Mouse (Mus musculus) lung, embryonic 16.5 days (tissue): ENCODE measurements around the gene Gprin3. TPM values are rescaled to one million over a fixed set of nuclear protein-coding genes. Genes with fewer than 3 reads are reported as not detected.
"Not testable (repeated sequence)": the region's sequence is repeated elsewhere in the genome, so short reads cannot be mapped to it uniquely, and the experiment has no call there.

Source experiments
- ATAC-seq: fragments of 200-750 bp; cut with Nextera tagmentation; 2 replicates; pipeline ENCODE4 v1.8.0; 2017; ENCODE audit warnings: low read depth, mild to moderate bottlenecking, moderate library complexity
- H3K27ac ChIP-seq: fragments of 300-500 bp; sonication (generic); 2 replicates; pipeline ENCODE4 v1.5.1; 2014; ENCODE audit warnings: mild to moderate bottlenecking, control low read depth, low read length
- H3K27me3 ChIP-seq: fragments of 300-500 bp; sonication (generic); 2 replicates; pipeline ENCODE4 v1.6.1; 2014; ENCODE audit warnings: low read depth, low read length, mixed read lengths; ENCODE audit not compliant: control insufficient read depth, insufficient read depth
- H3K36me3 ChIP-seq: fragments of 300-500 bp; sonication (generic); 2 replicates; pipeline ENCODE4 v1.6.1; 2014; ENCODE audit warnings: low read length; ENCODE audit not compliant: control insufficient read depth, insufficient read depth
- H3K4me1 ChIP-seq: fragments of 300-500 bp; sonication (generic); replicated peaks from 2 replicates; pipeline ENCODE4 v1.6.1; 2014; ENCODE audit warnings: low read length, mixed read lengths; ENCODE audit not compliant: control insufficient read depth, insufficient read depth
- H3K4me2 ChIP-seq: fragments of 300-500 bp; sonication (generic); 2 replicates; pipeline ENCODE4 v1.6.1; 2014; ENCODE audit warnings: low read depth, low read length, control low read depth
- H3K4me3 ChIP-seq: fragments of 300-500 bp; sonication (generic); 2 replicates; pipeline ENCODE4 v1.5.1; 2014; ENCODE audit warnings: mild to moderate bottlenecking, low read length, control low read depth
- H3K9ac ChIP-seq: fragments of 300-500 bp; sonication (generic); 2 replicates; pipeline ENCODE4 v1.6.1; 2014; ENCODE audit warnings: low read length, control low read depth
- H3K9me3 ChIP-seq: fragments of 300-500 bp; sonication (generic); 2 replicates; pipeline ENCODE4 v1.6.1; 2016; ENCODE audit warnings: low read length; ENCODE audit not compliant: control insufficient read depth
- WGBS: fragments of 180-500 bp; shearing (Covaris S2); extraction: QIAGEN DNeasy Blood & Tissue Kit; methylation state at CpG from one replicate; pipeline ENCODE4 v1.1.7; 2014; 5-methylcytosine and 5-hydroxymethylcytosine counted together
- polyA plus RNA-seq: library from polyadenylated mRNA; unstranded; fragments of >200 nt; fragmentation: Nextera tagmentation; extraction: Ambion mirVana; gene quantifications from 2 replicates; pipeline ENCODE4 v1.2.1, GENCODE M21; 2015

The Gprin3 gene
- polyA plus RNA-seq, 1 experiment from 2014 or later: 8.4 TPM

DNA sequence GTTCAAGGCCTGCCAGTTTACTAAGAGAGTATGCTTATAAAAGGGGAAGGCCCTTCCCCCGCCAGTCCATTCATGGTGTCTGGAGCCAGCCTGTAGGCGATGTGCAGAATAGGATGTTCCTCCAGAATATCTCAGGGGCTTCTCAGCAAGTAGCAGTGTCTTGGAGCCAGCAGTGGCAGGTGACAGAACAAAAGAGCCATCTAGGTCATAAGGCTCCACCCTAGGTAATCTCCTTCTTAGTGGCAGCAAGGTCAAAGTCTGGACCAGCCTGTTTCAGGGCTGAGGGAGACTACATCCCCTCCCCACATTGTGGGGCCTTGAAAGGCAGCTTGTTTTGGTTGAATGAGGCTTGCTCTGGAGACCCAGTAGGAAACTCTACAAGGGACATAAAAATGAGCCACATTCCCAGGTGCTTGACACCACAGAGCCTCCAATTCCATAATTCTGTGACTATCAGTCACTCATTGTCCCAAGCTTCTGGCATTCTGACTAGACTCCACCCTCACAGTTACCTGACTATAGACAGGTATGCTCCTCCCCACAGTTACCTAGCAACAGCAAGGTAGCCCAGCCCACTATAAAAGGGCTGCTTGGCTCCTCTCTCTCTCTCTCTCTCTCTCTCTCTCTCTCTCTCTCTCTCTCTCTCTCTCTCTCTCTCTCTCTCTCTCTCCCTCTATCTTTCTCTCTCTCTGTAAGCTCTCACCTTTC lies 121.7 kb downstream of the Gprin3 start:
- WGBS: 94% methylated on average over 2 of the region's 2 CpGs
- not testable (repeated sequence) for H3K36me3 ChIP-seq, H3K9ac ChIP-seq, H3K27me3 ChIP-seq, H3K27ac ChIP-seq, ATAC-seq, H3K4me2 ChIP-seq, H3K4me1 ChIP-seq, H3K4me3 ChIP-seq, H3K9me3 ChIP-seq

DNA sequence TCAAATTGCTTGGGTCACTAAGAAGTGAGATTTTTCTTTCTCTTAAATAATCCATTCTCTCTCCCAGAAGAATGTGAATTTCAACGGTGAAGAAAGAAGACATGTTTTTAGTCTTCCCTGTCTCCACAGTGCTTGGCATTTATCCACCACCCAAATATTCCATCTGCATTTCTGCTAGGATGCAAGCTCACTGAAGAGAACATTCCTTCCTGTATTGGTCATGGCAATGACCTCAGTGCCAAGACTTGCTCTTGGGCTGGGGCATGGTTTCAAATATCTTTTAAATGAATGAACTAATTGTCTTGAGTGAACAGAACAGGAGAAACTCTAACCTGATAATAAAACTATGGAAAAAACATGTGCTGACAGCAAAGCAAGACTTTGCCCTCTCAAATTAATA lies 123.1 kb downstream of the Gprin3 start:
- no peak overlapping the region for H3K4me2 ChIP-seq
- no peak overlapping the region for H3K4me3 ChIP-seq
- H3K27ac ChIP-seq: no peak overlapping the region
- no peaks in the 10 kb centered on the region for H3K4me1 ChIP-seq
- 66% methylated on average over 1 of the region's 1 CpGs for WGBS
- no peak overlapping the region for H3K9ac ChIP-seq
- no peaks in the 10 kb centered on the region for H3K9me3 ChIP-seq
- no peaks in the 10 kb centered on the region for H3K27me3 ChIP-seq
- no peaks in the 10 kb centered on the region for H3K36me3 ChIP-seq
- no peak for ATAC-seq

Other genes with a start within 250 kb of the Gprin3 start
- 12.1 and 12.6 TPM in 2 replicates for gene Tigd2, start 217.4 kb downstream of the Gprin3 start, polyA plus RNA-seq